Mouse (Mus musculus) liver, adult 2 months (tissue): ENCODE results near the gene Skint6.

Source experiments
- CTCF ChIP-seq: fragments of 200-500 bp; IDR thresholded peaks from 2 replicates; pipeline ENCODE4 v1.5.1; 2011; ENCODE audit warnings: low read depth, low read length, control low read depth
- POLR2A ChIP-seq: fragments of 200-500 bp; IDR thresholded peaks from 2 replicates; pipeline ENCODE4 v1.6.1; 2011; ENCODE audit warnings: low read length, control low read depth; ENCODE audit not compliant: insufficient read depth; ENCODE audit errors: extremely low read depth

DNA sequence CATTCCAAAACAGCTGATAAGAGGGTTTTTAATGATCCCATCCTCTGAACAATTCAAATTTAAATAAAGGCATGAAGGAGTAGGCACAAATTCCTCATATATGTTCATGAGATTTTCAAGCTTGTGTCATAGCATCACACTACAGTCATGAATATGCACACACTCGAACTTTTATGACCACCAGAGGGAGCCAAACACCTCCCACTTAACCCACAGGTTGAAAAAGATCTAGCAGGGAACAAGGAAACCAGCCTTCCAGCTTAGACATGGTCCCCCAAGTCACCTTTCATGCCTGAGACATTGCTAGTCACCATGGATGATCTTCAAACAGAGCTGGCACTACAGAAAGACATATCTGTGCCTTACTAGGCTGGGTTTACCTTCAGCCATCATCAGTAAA, 496.1 kb downstream of the Skint6 start:
- TF ChIP-seq CTCF (peak; percentile 31), POLR2A (no peak)
